In genomic region chr10:43173828-43174325, GRCm38 (mm10) we compare ENCODE assay signal across 9 mouse cellular contexts. TPM values are rescaled to one million over a fixed set of nuclear protein-coding genes. Genes with fewer than 3 reads are reported as not detected.
DNase-seq lines count a peak whose midpoint lies in the region; ATAC-seq lines count a peak whose summit lies in the region.
"Had no signal": no experiment of that assay in that cellular context is flagged by ENCODE, and none has a peak within 500 bp of the region (broad histone marks: within the 10 kb centered on the region; RNA-seq: fewer than 3 reads in every experiment).

No protein-coding gene starts in this region.

- WGBS in hindbrain, embryonic 12.5 days = 0% methylated on average over 24 of the region's 38 CpGs
- WGBS in liver, embryonic 15.5 days (ENCODE audit: insufficient replicate concordance) = under 1% methylated on average over 33 of the region's 38 CpGs

- H3K4me3 ChIP-seq in hindbrain, embryonic 12.5 days = peak overlapping the region; percentile 89
- peak overlapping the region; percentile 50 for H3K4me3 ChIP-seq in liver, embryonic 15.5 days (replicated peaks)

- H3K4me2 ChIP-seq in hindbrain, embryonic 12.5 days (replicated peaks) = peak overlapping the region; percentile 83
- H3K4me2 ChIP-seq in liver, embryonic 15.5 days = peak overlapping the region; percentile 71

- H3K36me3 ChIP-seq in hindbrain, embryonic 12.5 days = no peaks in the 10 kb centered on the region
- H3K36me3 ChIP-seq in liver, embryonic 15.5 days (replicated peaks) = no peaks in the 10 kb centered on the region
- H3K36me3 ChIP-seq: G1E had no signal

- peak overlapping the region; percentile 94 for H3K9ac ChIP-seq in hindbrain, embryonic 12.5 days
- H3K9ac ChIP-seq in liver, embryonic 15.5 days = no peak overlapping the region

- H3K27ac ChIP-seq in hindbrain, embryonic 12.5 days = peak overlapping the region; percentile 98
- no peak overlapping the region for H3K27ac ChIP-seq in liver, embryonic 15.5 days (replicated peaks)

- peak; percentile 75 to 79 for DNase-seq in cerebellum, postnatal 10 days
- no peak for DNase-seq in cerebellum, adult 11 months
- peak; percentile 14 for DNase-seq in thymus, postnatal 0 days (ENCODE audit: low spot score)
- DNase-seq in thymus, adult 18-20 months = no peak
- peak; percentile 17 to 21 for DNase-seq in thymus, postnatal 36 days
- no peak for DNase-seq in frontal cortex, postnatal 36 days (ENCODE audit: low spot score in 2 of 2)

- H3K27me3 ChIP-seq in hindbrain, embryonic 12.5 days = peaks cover 6% of the 10 kb centered on the region
- peaks cover 94% of the 10 kb centered on the region for H3K27me3 ChIP-seq in liver, embryonic 15.5 days

- H3K9me3 ChIP-seq in hindbrain, embryonic 12.5 days (replicated peaks) = no peaks in the 10 kb centered on the region
- no peaks in the 10 kb centered on the region for H3K9me3 ChIP-seq in liver, embryonic 15.5 days (replicated peaks)
- H3K9me3 ChIP-seq: G1E had no signal

- peak; percentile 57 for ATAC-seq in hindbrain, embryonic 12.5 days (ENCODE audit: low FRiP score)
- no peak for ATAC-seq in liver, embryonic 15.5 days (ENCODE audit: insufficient read depth)

- H3K4me1 ChIP-seq in hindbrain, embryonic 12.5 days = peaks cover 28% of the 10 kb centered on the region
- peaks cover 5% of the 10 kb centered on the region; the same call in 1 of the 2 replicates for H3K4me1 ChIP-seq in liver, embryonic 15.5 days (replicated peaks)

RNA-seq across cellular contexts. Expression of gene Sobp, which starts 0.5 kb away (rescaled TPM):
- polyA plus RNA-seq in thymus, postnatal 0 days (2015; fragmentation: Nextera tagmentation; extraction: Ambion mirVana) = 0.17 and 0.22 TPM in 2 replicates
- 10.8 and 11.5 TPM in 2 replicates for polyA plus RNA-seq in hindbrain, embryonic 12.5 days (2016; fragmentation: Nextera tagmentation; extraction: Ambion mirVana)
- 0.03 and 0.09 TPM in 2 replicates for polyA plus RNA-seq in liver, embryonic 15.5 days (2015; fragmentation: Nextera tagmentation; extraction: Ambion mirVana)
- polyA plus RNA-seq: G1E had no signal

RNA-seq across cellular contexts. Expression of gene 9030612E09Rik, which starts 0.6 kb away (rescaled TPM):
- 0.12 and 0.15 TPM in 2 replicates for polyA plus RNA-seq in thymus, postnatal 0 days (2015; fragmentation: Nextera tagmentation; extraction: Ambion mirVana)
- polyA plus RNA-seq in hindbrain, embryonic 12.5 days (2016; fragmentation: Nextera tagmentation; extraction: Ambion mirVana) = 2.5 and 2.6 TPM in 2 replicates
- polyA plus RNA-seq in liver, embryonic 15.5 days (2015; fragmentation: Nextera tagmentation; extraction: Ambion mirVana) = not detected in 2 replicates
- polyA plus RNA-seq: G1E had no signal

RNA-seq across cellular contexts. Expression of gene Pdss2, which starts 47.4 kb away (rescaled TPM):
- polyA plus RNA-seq in thymus, postnatal 0 days (2015; fragmentation: Nextera tagmentation; extraction: Ambion mirVana) = 9.2 and 10.1 TPM in 2 replicates
- polyA plus RNA-seq in hindbrain, embryonic 12.5 days (2016; fragmentation: Nextera tagmentation; extraction: Ambion mirVana) = 14.6 and 14.9 TPM in 2 replicates
- 6.7 and 7.6 TPM in 2 replicates for polyA plus RNA-seq in liver, embryonic 15.5 days (2015; fragmentation: Nextera tagmentation; extraction: Ambion mirVana)

Comparison
In these comparisons a context has a peak if more than half of its experiments do, and no peak if none do; other contexts are left out.
1. DNase-seq: peak in cerebellum, postnatal 10 days (2 of 2), thymus, postnatal 0 days (single experiment) and thymus, postnatal 36 days (2 of 2); none in cerebellum, adult 11 months (single experiment), thymus, adult 18-20 months (0 of 2) and frontal cortex, postnatal 36 days (0 of 2).